Mouse (Mus musculus) G1E (cell line): ENCODE results near the gene Arhgdib.

Experiments
- CTCF ChIP-seq: IDR thresholded peaks from 2 replicates; pipeline ENCODE4 v1.5.1; 2012; ENCODE audit warnings: low read depth, low read length, inconsistent platforms, mixed read lengths
- GATA1 ChIP-seq: IDR thresholded peaks from 2 replicates; pipeline ENCODE4 v1.6.1; 2012; ENCODE audit warnings: borderline replicate concordance, low read length, inconsistent platforms, mixed read lengths
- GATA2 ChIP-seq: IDR thresholded peaks from 2 replicates; pipeline ENCODE4 v1.6.1; 2012; ENCODE audit warnings: low read depth, low read length, inconsistent platforms, borderline replicate concordance
- POLR2AphosphoS5 ChIP-seq: IDR thresholded peaks from 2 replicates; pipeline ENCODE4 v1.6.1; 2012; ENCODE audit warnings: low read depth, low read length, inconsistent platforms; ENCODE audit not compliant: insufficient replicate concordance
- TAL1 ChIP-seq: conservative IDR thresholded peaks from 2 replicates; pipeline ENCODE4 v1.6.1; 2012; ENCODE audit warnings: low read depth, low read length, inconsistent platforms, mixed read lengths

DNA sequence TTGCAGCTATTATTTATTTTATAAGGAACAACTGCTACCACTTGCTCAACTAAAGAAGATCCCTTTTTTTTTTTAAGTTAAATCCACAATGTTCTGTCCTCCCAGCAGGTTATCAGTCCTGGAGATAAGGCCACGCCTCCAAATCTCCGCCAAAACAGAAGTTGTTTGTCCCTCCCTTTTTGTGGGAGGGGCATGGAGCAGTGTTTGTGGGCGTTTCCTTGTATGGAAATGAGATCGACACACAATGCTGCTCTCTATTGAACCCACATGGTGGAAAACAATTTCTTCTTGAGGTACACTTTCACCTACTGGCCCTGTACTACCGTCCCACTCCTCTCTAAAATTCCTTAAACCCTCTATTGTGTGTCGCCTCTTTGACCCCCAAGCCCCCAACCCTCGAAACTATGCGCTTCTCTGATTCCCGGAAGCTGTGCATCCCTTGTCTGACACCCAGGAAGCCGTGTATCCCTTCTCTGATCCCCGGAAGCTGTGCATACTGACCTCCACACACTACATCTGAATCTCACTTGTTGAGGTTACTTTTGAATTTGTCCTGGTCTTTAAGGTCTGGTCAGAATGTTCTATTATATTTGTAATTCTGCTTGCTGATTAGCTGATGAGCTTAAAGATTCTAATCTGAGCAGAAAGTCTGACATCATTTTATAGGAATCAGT lies 48.3 kb upstream of the Arhgdib start:
- TF ChIP-seq CTCF (no peak), TAL1 (no peak), POLR2AphosphoS5 (no peak), GATA1 (no peak), GATA2 (no peak)
